Mouse (Mus musculus) liver, embryonic 13.5 days (tissue): ENCODE results near the gene Ldlr. TPM values are rescaled to one million over a fixed set of nuclear protein-coding genes. Genes with fewer than 3 reads are reported as not detected.

Experiments used
- ATAC-seq: fragments of 200-750 bp; cut with Nextera tagmentation; 2 replicates; pipeline ENCODE4 v1.8.0; 2017; ENCODE audit warnings: low read depth, mild to moderate bottlenecking, moderate number of reproducible peaks, moderate library complexity
- DNase-seq: peaks from one replicate; pipeline ENCODE4 v3.0.0; 2022
- H3K27ac ChIP-seq: fragments of 300-500 bp; sonication (generic); 2 replicates; pipeline ENCODE4 v1.5.1; 2015; ENCODE audit warnings: moderate library complexity, mild to moderate bottlenecking, inconsistent platforms
- H3K27me3 ChIP-seq: fragments of 300-500 bp; sonication (generic); 2 replicates; pipeline ENCODE4 v1.6.1; 2015; ENCODE audit warnings: mild to moderate bottlenecking, inconsistent platforms
- H3K36me3 ChIP-seq: fragments of 300-500 bp; sonication (generic); 2 replicates; pipeline ENCODE4 v1.6.1; 2015; ENCODE audit warnings: mild to moderate bottlenecking, inconsistent platforms
- H3K4me1 ChIP-seq: fragments of 300-500 bp; sonication (generic); replicated peaks from 2 replicates; pipeline ENCODE4 v1.6.1; 2015; ENCODE audit warnings: inconsistent platforms
- H3K4me2 ChIP-seq: fragments of 300-500 bp; sonication (generic); 2 replicates; pipeline ENCODE4 v1.6.1; 2015; ENCODE audit warnings: inconsistent platforms, mild to moderate bottlenecking, moderate library complexity
- H3K4me3 ChIP-seq: fragments of 300-500 bp; sonication (generic); replicated peaks from 2 replicates; pipeline ENCODE4 v1.5.1; 2015; ENCODE audit warnings: mild to moderate bottlenecking, inconsistent platforms
- H3K9ac ChIP-seq: fragments of 300-500 bp; sonication (generic); 2 replicates; pipeline ENCODE4 v1.6.1; 2015; ENCODE audit warnings: mild to moderate bottlenecking, inconsistent platforms
- H3K9me3 ChIP-seq: fragments of 300-500 bp; sonication (generic); replicated peaks from 2 replicates; pipeline ENCODE4 v1.6.1; 2016; ENCODE audit warnings: inconsistent platforms
- WGBS: fragments of 180-500 bp; shearing (Covaris S2); methylation state at CpG from one replicate; pipeline ENCODE4 v1.1.7; 2015; ENCODE audit not compliant: insufficient replicate concordance; 5-methylcytosine and 5-hydroxymethylcytosine counted together
- polyA plus RNA-seq: library from polyadenylated mRNA; unstranded; fragments of >200 nt; fragmentation: Nextera tagmentation; extraction: Ambion mirVana; gene quantifications from 2 replicates; pipeline ENCODE4 v1.2.1, GENCODE M21; 2015

Gene Ldlr
- polyA plus RNA-seq, 1 experiment from 2014 or later: 18.6 TPM

DNA sequence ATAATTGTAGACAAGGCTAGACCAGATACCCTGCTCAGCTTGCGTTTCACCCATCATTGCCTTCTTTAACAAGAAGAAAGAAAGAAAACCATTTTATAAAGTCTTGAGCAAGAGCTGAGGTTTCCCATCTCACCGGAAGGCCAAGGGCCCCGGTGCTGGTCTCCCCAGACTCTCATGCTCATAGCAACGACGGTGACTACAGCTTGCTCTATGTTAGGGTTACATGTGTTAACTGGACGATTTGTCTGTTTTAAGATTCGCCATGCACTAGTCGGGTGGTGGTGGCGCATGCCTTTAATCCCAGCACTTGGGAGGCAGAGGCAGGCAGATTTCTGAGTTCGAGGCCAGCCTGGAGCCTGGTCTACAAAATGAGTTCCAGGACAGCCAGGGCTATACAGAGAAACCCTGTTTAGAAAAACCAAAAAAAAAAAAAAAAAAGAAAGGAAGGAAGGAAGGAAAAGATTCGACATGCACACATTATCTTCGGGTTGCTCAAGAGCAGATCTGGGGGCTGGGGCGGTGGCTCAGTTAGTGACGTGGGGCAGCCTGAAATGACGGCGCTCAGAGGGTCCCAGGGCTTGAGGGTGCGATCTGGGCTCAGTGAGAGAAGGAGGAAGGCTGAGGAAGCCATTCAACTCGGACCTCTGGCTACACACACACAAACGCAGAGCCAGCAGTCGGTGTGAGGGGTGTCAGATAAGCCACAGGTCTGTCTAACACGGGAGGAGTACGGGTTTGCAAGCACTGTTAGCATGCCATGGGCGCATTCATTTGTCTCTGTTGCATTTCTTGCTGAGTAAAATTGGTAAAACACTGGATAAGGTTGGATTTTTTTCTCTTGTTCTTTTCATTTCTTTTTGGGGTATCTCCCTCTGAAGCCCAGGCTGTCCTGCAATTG is 2.2 kb downstream of the Ldlr start:
- 26% methylated on average over 23 of the region's 23 CpGs for WGBS
- Histone ChIP-seq H3K27me3 (no peaks in the 10 kb centered on the region), H3K27ac (peak overlapping the region; percentile 95), H3K9ac (peak overlapping the region; percentile 69), H3K4me3 (peak overlapping the region; percentile 79), H3K9me3 (no peaks in the 10 kb centered on the region), H3K36me3 (peaks cover 36% of the 10 kb centered on the region), H3K4me1 (peaks cover 73% of the 10 kb centered on the region), H3K4me2 (peak overlapping the region; percentile 96)
- ATAC-seq (no peak), DNase-seq (peak; percentile 28)

DNA sequence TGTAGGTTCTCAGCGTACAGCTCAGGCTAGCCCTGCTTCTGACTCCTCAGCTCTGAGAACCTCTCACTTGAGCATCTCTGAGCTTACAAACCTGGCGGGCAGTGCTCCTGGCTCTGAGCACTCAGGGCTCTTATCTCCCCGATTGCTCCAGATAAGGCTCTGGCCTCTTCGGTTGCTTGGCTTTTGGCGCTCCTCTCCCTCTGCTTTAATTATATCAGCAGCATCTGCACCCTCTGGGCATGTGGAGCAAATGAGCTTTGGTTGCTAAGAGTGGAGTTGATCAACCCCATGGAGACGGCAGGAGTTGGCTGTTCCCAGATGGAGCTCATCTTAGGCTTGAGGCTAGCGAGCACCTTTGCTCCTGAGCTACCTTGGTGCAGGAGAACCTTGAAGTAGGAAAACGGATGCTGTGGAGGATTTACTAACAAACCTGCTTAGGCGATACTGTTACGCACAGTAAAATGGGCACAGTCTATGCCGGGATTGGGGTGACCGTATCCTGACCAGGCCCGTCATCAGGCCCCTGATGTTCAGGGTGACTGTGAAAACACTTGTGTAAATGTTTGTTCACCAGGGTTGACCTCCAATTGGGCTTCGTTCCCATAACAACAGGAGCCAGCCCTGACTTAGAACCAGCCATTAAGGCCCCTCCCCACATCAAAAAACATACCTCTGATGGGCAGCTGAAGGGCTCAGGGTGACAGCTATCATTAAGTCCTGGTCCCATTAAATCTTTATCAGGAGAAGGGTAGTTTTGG is 3.1 kb downstream of the Ldlr start:
- DNase-seq: no peak

DNA sequence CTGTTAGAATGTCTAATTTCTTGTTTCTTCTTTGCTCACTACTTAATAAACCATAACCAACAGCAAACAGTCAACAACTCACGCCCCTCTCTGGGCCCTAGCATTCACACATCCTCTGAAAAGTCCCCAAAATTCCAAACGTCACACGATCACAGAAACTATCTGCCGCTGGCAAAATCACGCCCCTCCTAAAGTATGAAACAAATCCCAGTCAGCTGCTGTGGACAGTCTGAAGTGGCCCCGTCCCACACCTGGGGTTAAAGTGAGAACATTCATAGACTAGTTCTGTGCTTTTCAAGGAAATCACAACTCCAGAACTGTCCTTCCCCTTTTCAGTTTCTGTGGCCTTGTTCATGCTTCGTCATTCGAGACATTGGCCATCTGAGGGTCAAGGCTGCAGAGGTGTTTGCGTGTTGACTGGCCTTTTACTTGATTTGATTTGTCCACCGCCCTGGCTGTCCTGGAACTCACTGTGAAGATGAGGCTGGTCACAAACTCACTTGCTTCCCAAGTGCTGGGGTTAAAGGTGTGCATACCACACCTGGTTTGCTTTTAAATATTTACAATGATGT is 5.1 kb downstream of the Ldlr start:
- H3K4me3 ChIP-seq: no peak overlapping the region
- peaks cover 64% of the 10 kb centered on the region for H3K36me3 ChIP-seq
- peaks cover 59% of the 10 kb centered on the region for H3K4me1 ChIP-seq
- no peak overlapping the region for H3K4me2 ChIP-seq
- ATAC-seq (no peak), DNase-seq (no peak)
- no peak overlapping the region for H3K9ac ChIP-seq
- no peaks in the 10 kb centered on the region for H3K27me3 ChIP-seq
- H3K9me3 ChIP-seq: no peaks in the 10 kb centered on the region
- 75% methylated on average over 10 of the region's 10 CpGs for WGBS
- H3K27ac ChIP-seq: peak overlapping the region; percentile 16; the same call in 1 of the 2 replicates

More for the DNA sequence above, 3.1 kb downstream of the Ldlr start:
- Histone ChIP-seq H3K27ac (peak overlapping the region; percentile 95), H3K4me1 (peaks cover 71% of the 10 kb centered on the region), H3K9me3 (no peaks in the 10 kb centered on the region), H3K36me3 (peaks cover 45% of the 10 kb centered on the region), H3K27me3 (no peaks in the 10 kb centered on the region), H3K4me2 (peak overlapping the region; percentile 96), H3K4me3 (peak overlapping the region; percentile 79), H3K9ac (peak overlapping the region; percentile 69)
- ATAC-seq: no peak
- WGBS: 55% methylated on average over 14 of the region's 14 CpGs

DNA sequence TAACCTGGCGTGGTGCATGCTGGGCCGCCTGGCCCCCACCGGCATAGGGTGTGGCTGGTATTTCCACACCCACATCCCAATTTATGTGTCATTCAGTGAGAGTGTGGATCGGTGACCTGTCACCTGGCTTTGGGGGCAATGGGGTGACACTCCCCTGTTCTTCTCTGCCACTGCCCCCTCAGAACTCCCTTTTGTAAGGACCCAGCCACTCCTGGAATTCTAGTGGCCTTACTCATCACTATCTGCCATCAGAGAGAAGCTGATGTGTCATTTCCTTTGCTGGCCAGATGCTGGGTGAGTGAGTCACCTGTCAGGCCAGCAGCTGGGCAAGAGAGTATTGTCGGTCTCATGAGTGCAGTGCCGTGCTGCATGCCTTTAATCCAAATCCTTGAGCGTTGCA is 6.0 kb downstream of the Ldlr start:
- H3K27ac ChIP-seq: no peak overlapping the region; the same call in 1 of the 2 replicates
- H3K9ac ChIP-seq: peak overlapping the region; percentile 27; the same call in 1 of the 2 replicates

DNA sequence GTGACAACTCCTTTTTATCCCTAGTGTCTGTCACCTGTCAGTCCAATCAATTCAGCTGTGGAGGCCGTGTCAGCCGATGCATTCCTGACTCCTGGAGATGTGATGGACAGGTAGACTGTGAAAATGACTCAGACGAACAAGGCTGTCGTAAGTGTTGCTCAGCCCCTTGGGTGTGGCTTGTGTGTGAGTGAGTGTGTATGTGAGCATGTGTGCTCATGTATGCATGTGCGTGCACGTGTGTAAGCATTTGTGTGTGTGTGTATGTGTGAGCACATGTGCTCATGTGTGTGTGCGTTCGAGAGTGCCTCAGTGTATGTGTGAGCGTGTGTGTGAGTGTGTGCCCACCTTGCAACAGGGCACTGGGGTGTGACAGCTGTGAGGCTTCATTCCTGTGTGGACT is 9.0 kb downstream of the Ldlr start:
- Histone ChIP-seq H3K4me1 (peaks cover 32% of the 10 kb centered on the region), H3K27me3 (no peaks in the 10 kb centered on the region), H3K27ac (no peak overlapping the region), H3K4me2 (no peak overlapping the region), H3K9me3 (no peaks in the 10 kb centered on the region), H3K36me3 (peaks cover 95% of the 10 kb centered on the region), H3K4me3 (no peak overlapping the region), H3K9ac (no peak overlapping the region)
- DNase-seq: no peak
- 88% methylated on average over 9 of the region's 9 CpGs for WGBS
- ATAC-seq: no peak

More for the DNA sequence above, 6.0 kb downstream of the Ldlr start:
- Histone ChIP-seq H3K9me3 (no peaks in the 10 kb centered on the region), H3K4me3 (no peak overlapping the region), H3K27me3 (no peaks in the 10 kb centered on the region), H3K4me2 (no peak overlapping the region), H3K36me3 (peaks cover 74% of the 10 kb centered on the region), H3K4me1 (peaks cover 54% of the 10 kb centered on the region)
- DNase-seq (no peak), ATAC-seq (no peak)
- 70% methylated on average over 7 of the region's 7 CpGs for WGBS

DNA sequence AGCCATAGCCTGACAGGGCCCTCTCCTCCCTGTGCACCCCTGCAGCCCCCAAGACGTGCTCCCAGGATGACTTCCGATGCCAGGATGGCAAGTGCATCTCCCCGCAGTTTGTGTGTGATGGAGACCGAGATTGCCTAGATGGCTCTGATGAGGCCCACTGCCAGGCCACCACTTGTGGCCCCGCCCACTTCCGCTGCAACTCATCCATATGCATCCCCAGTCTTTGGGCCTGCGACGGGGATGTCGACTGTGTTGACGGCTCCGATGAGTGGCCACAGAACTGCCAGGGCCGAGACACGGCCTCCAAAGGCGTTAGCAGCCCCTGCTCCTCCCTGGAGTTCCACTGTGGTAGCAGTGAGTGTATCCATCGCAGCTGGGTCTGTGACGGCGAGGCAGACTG is 10.2 kb downstream of the Ldlr start:
- no peak overlapping the region for H3K27ac ChIP-seq
- H3K4me1 ChIP-seq: peaks cover 21% of the 10 kb centered on the region
- H3K27me3 ChIP-seq: no peaks in the 10 kb centered on the region
- peaks cover 96% of the 10 kb centered on the region for H3K36me3 ChIP-seq
- H3K4me2 ChIP-seq: no peak overlapping the region
- H3K9me3 ChIP-seq: no peaks in the 10 kb centered on the region
- no peak overlapping the region for H3K4me3 ChIP-seq
- ATAC-seq: no peak
- no peak overlapping the region for H3K9ac ChIP-seq
- WGBS: 90% methylated on average over 17 of the region's 17 CpGs
- DNase-seq: no peak

DNA sequence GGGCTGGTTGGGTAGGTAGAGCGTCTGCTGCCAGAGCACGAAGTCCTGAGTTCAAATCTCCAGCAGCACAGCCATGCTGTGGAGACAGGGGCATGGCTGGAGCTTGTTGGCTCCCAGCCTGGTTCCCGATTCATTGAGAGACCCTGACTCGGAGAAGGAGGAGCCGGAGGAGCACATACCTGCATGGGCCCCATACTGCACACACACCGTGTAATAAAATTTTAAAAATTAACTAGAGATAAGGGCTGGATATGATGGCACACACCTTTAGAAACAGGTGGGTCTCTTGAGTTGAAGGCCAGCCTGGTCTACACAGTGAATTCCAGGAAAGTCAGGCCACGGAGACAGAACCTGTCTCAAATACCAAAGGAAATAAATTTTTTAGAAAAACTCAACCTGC is 10.7 kb downstream of the Ldlr start:
- H3K4me1 ChIP-seq: peaks cover 15% of the 10 kb centered on the region
- H3K36me3 ChIP-seq: peaks cover 99% of the 10 kb centered on the region
- H3K27ac ChIP-seq: no peak overlapping the region
- 90% methylated on average over 7 of the region's 7 CpGs for WGBS
- ATAC-seq: no peak
- no peak overlapping the region for H3K4me3 ChIP-seq
- no peak for DNase-seq
- H3K9ac ChIP-seq: no peak overlapping the region
- no peaks in the 10 kb centered on the region for H3K27me3 ChIP-seq
- H3K4me2 ChIP-seq: no peak overlapping the region
- no peaks in the 10 kb centered on the region for H3K9me3 ChIP-seq

DNA sequence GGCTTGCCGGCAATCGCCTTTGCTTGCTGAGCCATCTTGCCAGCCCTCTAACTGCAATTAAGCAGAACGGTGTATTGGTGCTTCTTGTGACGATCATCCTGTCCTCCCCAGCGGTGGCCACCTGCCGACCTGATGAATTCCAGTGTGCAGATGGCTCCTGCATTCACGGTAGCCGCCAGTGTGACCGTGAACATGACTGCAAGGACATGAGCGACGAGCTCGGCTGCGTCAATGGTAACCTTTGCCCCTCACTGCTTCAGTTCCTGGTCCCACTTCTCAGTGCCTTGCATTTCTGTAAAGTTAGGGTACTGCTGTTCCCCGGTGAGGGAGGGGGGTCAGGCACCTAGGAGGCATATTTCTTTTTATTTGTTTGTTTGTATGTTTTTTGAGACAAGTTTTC is 11.8 kb downstream of the Ldlr start:
- H3K9ac ChIP-seq: no peak overlapping the region
- H3K4me1 ChIP-seq: peaks cover 6% of the 10 kb centered on the region; the same call in 1 of the 2 replicates
- WGBS: 85% methylated on average over 14 of the region's 14 CpGs
- H3K4me3 ChIP-seq: no peak overlapping the region
- no peak for ATAC-seq
- H3K4me2 ChIP-seq: no peak overlapping the region
- H3K27ac ChIP-seq: no peak overlapping the region
- no peak for DNase-seq
- H3K9me3 ChIP-seq: no peaks in the 10 kb centered on the region
- H3K27me3 ChIP-seq: no peaks in the 10 kb centered on the region
- peaks cover 100% of the 10 kb centered on the region for H3K36me3 ChIP-seq

DNA sequence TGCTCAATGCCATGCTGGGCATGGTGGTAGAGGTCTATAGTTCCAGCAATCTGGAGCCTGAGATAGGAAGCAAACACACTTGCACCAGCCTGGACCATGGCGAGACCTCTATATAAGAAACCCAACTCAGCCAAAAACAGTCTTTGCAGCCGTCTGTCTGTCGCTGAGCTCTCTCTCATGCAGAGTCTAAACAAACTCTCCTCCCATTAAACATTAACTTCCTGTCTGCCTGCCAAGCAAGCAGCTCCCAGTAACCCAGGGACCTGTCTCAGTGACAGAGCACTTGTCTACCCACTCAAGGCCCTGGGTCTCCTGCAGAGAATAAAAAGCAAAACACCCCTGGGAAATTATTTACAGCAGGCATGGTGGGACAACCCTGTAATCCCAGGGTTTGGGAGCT is 13.3 kb downstream of the Ldlr start:
- Histone ChIP-seq H3K4me2 (no peak overlapping the region), H3K4me1 (peaks cover 18% of the 10 kb centered on the region), H3K27me3 (no peaks in the 10 kb centered on the region), H3K9ac (no peak overlapping the region), H3K9me3 (no peaks in the 10 kb centered on the region), H3K4me3 (no peak overlapping the region), H3K36me3 (peaks cover 98% of the 10 kb centered on the region), H3K27ac (peak overlapping the region; percentile 34)
- ATAC-seq: peak; percentile 30
- DNase-seq: no peak
- 77% methylated on average over 3 of the region's 3 CpGs for WGBS

DNA sequence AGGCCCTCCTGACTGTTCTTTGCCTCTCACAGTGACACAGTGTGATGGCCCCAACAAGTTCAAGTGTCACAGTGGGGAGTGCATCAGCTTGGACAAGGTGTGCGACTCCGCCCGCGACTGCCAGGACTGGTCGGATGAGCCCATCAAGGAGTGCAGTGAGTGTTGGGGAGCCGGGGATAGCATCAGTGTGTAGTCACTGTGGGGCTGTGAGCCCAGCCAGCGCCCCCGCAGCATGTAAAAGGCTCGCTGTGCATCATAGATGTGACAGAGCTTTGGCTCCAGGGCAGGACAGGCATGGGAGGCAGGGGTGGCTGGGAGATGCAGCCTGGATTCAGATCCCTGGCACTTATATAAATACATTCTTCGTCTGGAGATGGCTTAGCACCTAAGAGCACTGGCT is 13.9 kb downstream of the Ldlr start:
- 92% methylated on average over 10 of the region's 10 CpGs for WGBS
- no peaks in the 10 kb centered on the region for H3K27me3 ChIP-seq
- H3K4me1 ChIP-seq: peaks cover 24% of the 10 kb centered on the region
- peak overlapping the region; percentile 34 for H3K27ac ChIP-seq
- no peaks in the 10 kb centered on the region for H3K9me3 ChIP-seq
- H3K4me2 ChIP-seq: no peak overlapping the region
- peaks cover 98% of the 10 kb centered on the region for H3K36me3 ChIP-seq
- H3K4me3 ChIP-seq: no peak overlapping the region
- no peak for DNase-seq
- H3K9ac ChIP-seq: no peak overlapping the region
- no peak for ATAC-seq

DNA sequence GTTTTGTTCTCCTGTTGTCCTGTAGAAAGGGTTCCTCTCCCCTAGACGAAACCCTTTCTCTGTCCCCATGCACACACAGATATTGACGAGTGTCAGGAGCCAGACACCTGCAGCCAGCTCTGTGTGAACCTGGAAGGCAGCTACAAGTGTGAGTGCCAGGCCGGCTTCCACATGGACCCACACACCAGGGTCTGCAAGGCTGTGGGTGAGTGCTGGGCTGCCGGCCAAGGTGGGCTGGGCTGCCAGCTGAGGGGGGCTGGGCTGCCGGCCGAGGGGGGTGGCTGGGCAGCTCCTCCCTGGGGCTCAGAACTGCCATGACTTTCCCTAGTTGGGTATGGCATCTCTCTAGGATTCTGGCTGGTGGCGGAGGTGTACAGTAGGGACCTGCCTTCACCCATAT is 15.5 kb downstream of the Ldlr start:
- DNase-seq (no peak), ATAC-seq (no peak)
- Histone ChIP-seq H3K4me2 (no peak overlapping the region), H3K9me3 (no peaks in the 10 kb centered on the region), H3K27me3 (no peaks in the 10 kb centered on the region), H3K9ac (no peak overlapping the region), H3K4me3 (no peak overlapping the region), H3K27ac (0 out of 2 replicates have a peak overlapping the region, but pooled peaks have one; percentile 4), H3K4me1 (peaks cover 25% of the 10 kb centered on the region), H3K36me3 (peaks cover 94% of the 10 kb centered on the region)
- WGBS: 83% methylated on average over 7 of the region's 7 CpGs
